Mouse (Mus musculus): ENCODE data around the gene Slc41a1. TPM values are rescaled to one million over a fixed set of nuclear protein-coding genes. Genes with fewer than 3 reads are reported as not detected.

Slc41a1 gene
- polyA plus RNA-seq, 1 experiment from 2014 or later: 16.1 TPM

- Histone ChIP-seq H3K27me3 (replicated peaks) (no peaks in the 10 kb centered on the region; the same call in 1 of the 2 replicates), H3K27ac (replicated peaks) (no peak overlapping the region), H3K9me3 (replicated peaks) (no peaks in the 10 kb centered on the region), H3K9ac (replicated peaks) (no peak overlapping the region), H3K4me3 (replicated peaks) (no peak overlapping the region), H3K36me3 (no peaks in the 10 kb centered on the region), H3K4me1 (peaks cover 10% of the 10 kb centered on the region), H3K4me2 (no peak overlapping the region)
- 72% methylated on average over 5 of the region's 5 CpGs for WGBS
- ATAC-seq (ENCODE audit: low FRiP score): no peak
Observed at GRCm38 (mm10) chr1:131865596-131865995, 38.3 kb downstream of the Slc41a1 start.

- no peak overlapping the region for H3K4me3 ChIP-seq (replicated peaks)
- ATAC-seq (ENCODE audit: low FRiP score): peak; percentile 29; the same call in 1 of the 2 replicates
- WGBS: 84% methylated on average over 6 of the region's 6 CpGs
- H3K4me2 ChIP-seq: peak overlapping the region; percentile 85
- H3K27me3 ChIP-seq (replicated peaks): no peaks in the 10 kb centered on the region; the same call in 1 of the 2 replicates
- no peaks in the 10 kb centered on the region for H3K36me3 ChIP-seq
- peaks cover 10% of the 10 kb centered on the region for H3K4me1 ChIP-seq
- H3K9ac ChIP-seq (replicated peaks): no peak overlapping the region
- no peak overlapping the region for H3K27ac ChIP-seq (replicated peaks)
- no peaks in the 10 kb centered on the region for H3K9me3 ChIP-seq (replicated peaks)
Observed at GRCm38 (mm10) chr1:131866304-131866999, 39.2 kb downstream of the Slc41a1 start.

- H3K27me3 ChIP-seq (replicated peaks): no peaks in the 10 kb centered on the region; the same call in 1 of the 2 replicates
- H3K9me3 ChIP-seq (replicated peaks): no peaks in the 10 kb centered on the region
- H3K9ac ChIP-seq (replicated peaks): peak within 1 kb of the TSS; percentile 36
- H3K36me3 ChIP-seq: no peaks in the 10 kb centered on the region
- peak within 1 kb of the TSS; percentile 85 for H3K4me2 ChIP-seq
- peak within 1 kb of the TSS; percentile 58 for H3K4me3 ChIP-seq (replicated peaks)
- peaks cover 10% of the 10 kb centered on the region for H3K4me1 ChIP-seq
- ATAC-seq (ENCODE audit: low FRiP score): peak; percentile 96
- no peak within 1 kb of the TSS for H3K27ac ChIP-seq (replicated peaks)
- WGBS: 1% methylated on average over 46 of the region's 46 CpGs
Observed at GRCm38 (mm10) chr1:131867093-131867945, 40.0 kb downstream of the Slc41a1 start, which contains the start of gene Rab29. Rab29 (plus strand) TSS chr1:131867224.

GRCm38 (mm10) chr1:131867946-131868290 is 40.6 kb downstream of the Slc41a1 start:
- Histone ChIP-seq H3K36me3 (no peaks in the 10 kb centered on the region), H3K9ac (replicated peaks) (peak overlapping the region; percentile 36), H3K4me2 (peak overlapping the region; percentile 85), H3K4me3 (replicated peaks) (peak overlapping the region; percentile 58), H3K27ac (replicated peaks) (no peak overlapping the region), H3K4me1 (peaks cover 10% of the 10 kb centered on the region), H3K9me3 (replicated peaks) (no peaks in the 10 kb centered on the region), H3K27me3 (replicated peaks) (no peaks in the 10 kb centered on the region; the same call in 1 of the 2 replicates)
- 31% methylated on average over 10 of the region's 10 CpGs for WGBS
- ATAC-seq (ENCODE audit: low FRiP score): no peak

GRCm38 (mm10) chr1:131869561-131869960 is 42.3 kb downstream of the Slc41a1 start:
- H3K4me1 ChIP-seq: peaks cover 10% of the 10 kb centered on the region
- no peak for ATAC-seq (ENCODE audit: low FRiP score)
- WGBS: 87% methylated on average over 2 of the region's 2 CpGs

GRCm38 (mm10) chr1:131872856-131873255 is 45.6 kb downstream of the Slc41a1 start:
- Histone ChIP-seq H3K27me3 (replicated peaks) (no peaks in the 10 kb centered on the region), H3K4me2 (no peak overlapping the region), H3K36me3 (no peaks in the 10 kb centered on the region), H3K4me1 (peaks cover 3% of the 10 kb centered on the region), H3K9me3 (replicated peaks) (no peaks in the 10 kb centered on the region), H3K4me3 (replicated peaks) (no peak overlapping the region), H3K27ac (replicated peaks) (no peak overlapping the region), H3K9ac (replicated peaks) (no peak overlapping the region)
- ATAC-seq (ENCODE audit: low FRiP score): no peak
- WGBS: 77% methylated on average over 1 of the region's 1 CpGs

More at GRCm38 (mm10) chr1:131869561-131869960, 42.3 kb downstream of the Slc41a1 start:
- H3K27me3 ChIP-seq (replicated peaks): no peaks in the 10 kb centered on the region
- no peaks in the 10 kb centered on the region for H3K9me3 ChIP-seq (replicated peaks)
- no peak overlapping the region for H3K9ac ChIP-seq (replicated peaks)
- no peak overlapping the region for H3K4me2 ChIP-seq
- H3K36me3 ChIP-seq: no peaks in the 10 kb centered on the region
- no peak overlapping the region for H3K27ac ChIP-seq (replicated peaks)
- H3K4me3 ChIP-seq (replicated peaks): no peak overlapping the region

GRCm38 (mm10) chr1:131879816-131880215 is 52.5 kb downstream of the Slc41a1 start:
- 74% methylated on average over 2 of the region's 2 CpGs for WGBS
- H3K27me3 ChIP-seq (replicated peaks): no peaks in the 10 kb centered on the region
- no peak overlapping the region for H3K4me3 ChIP-seq (replicated peaks)
- no peaks in the 10 kb centered on the region for H3K36me3 ChIP-seq
- no peak overlapping the region for H3K4me2 ChIP-seq
- ATAC-seq (ENCODE audit: low FRiP score): no peak
- no peaks in the 10 kb centered on the region for H3K4me1 ChIP-seq
- no peaks in the 10 kb centered on the region for H3K9me3 ChIP-seq (replicated peaks)
- no peak overlapping the region for H3K9ac ChIP-seq (replicated peaks)
- H3K27ac ChIP-seq (replicated peaks): no peak overlapping the region

- no peak for ATAC-seq (ENCODE audit: low FRiP score)
- Histone ChIP-seq H3K4me3 (replicated peaks) (no peak overlapping the region), H3K27me3 (replicated peaks) (no peaks in the 10 kb centered on the region), H3K9me3 (replicated peaks) (no peaks in the 10 kb centered on the region), H3K27ac (replicated peaks) (no peak overlapping the region), H3K9ac (replicated peaks) (no peak overlapping the region), H3K36me3 (no peaks in the 10 kb centered on the region), H3K4me2 (no peak overlapping the region), H3K4me1 (no peaks in the 10 kb centered on the region)
- 71% methylated on average over 2 of the region's 2 CpGs for WGBS
Observed at GRCm38 (mm10) chr1:131882787-131883186, 55.5 kb downstream of the Slc41a1 start.

- no peaks in the 10 kb centered on the region for H3K4me1 ChIP-seq
- WGBS: 80% methylated on average over 2 of the region's 2 CpGs
- no peak overlapping the region for H3K4me3 ChIP-seq (replicated peaks)
- H3K27me3 ChIP-seq (replicated peaks): no peaks in the 10 kb centered on the region
- H3K4me2 ChIP-seq: no peak overlapping the region
- H3K9me3 ChIP-seq (replicated peaks): no peaks in the 10 kb centered on the region
- H3K36me3 ChIP-seq: no peaks in the 10 kb centered on the region
- H3K9ac ChIP-seq (replicated peaks): no peak overlapping the region
- no peak for ATAC-seq (ENCODE audit: low FRiP score)
- no peak overlapping the region for H3K27ac ChIP-seq (replicated peaks)
Observed at GRCm38 (mm10) chr1:131886173-131886572, 58.9 kb downstream of the Slc41a1 start.

- WGBS: 81% methylated on average over 3 of the region's 3 CpGs
- ATAC-seq (ENCODE audit: low FRiP score): no peak
Observed at GRCm38 (mm10) chr1:131886641-131887040, 59.3 kb downstream of the Slc41a1 start.

GRCm38 (mm10) chr1:131890043-131890658 is 62.9 kb downstream of the Slc41a1 start:
- Histone ChIP-seq H3K36me3 (no peaks in the 10 kb centered on the region), H3K27ac (replicated peaks) (no peak overlapping the region), H3K27me3 (replicated peaks) (no peaks in the 10 kb centered on the region), H3K4me2 (no peak overlapping the region), H3K9me3 (replicated peaks) (no peaks in the 10 kb centered on the region), H3K9ac (replicated peaks) (no peak overlapping the region), H3K4me3 (replicated peaks) (no peak overlapping the region), H3K4me1 (no peaks in the 10 kb centered on the region)
- 57% methylated on average over 6 of the region's 6 CpGs for WGBS
- no peak for ATAC-seq (ENCODE audit: low FRiP score)

More at GRCm38 (mm10) chr1:131886641-131887040, 59.3 kb downstream of the Slc41a1 start:
- Histone ChIP-seq H3K4me3 (replicated peaks) (no peak overlapping the region), H3K36me3 (no peaks in the 10 kb centered on the region), H3K27ac (replicated peaks) (no peak overlapping the region), H3K27me3 (replicated peaks) (no peaks in the 10 kb centered on the region), H3K9me3 (replicated peaks) (no peaks in the 10 kb centered on the region), H3K9ac (replicated peaks) (no peak overlapping the region), H3K4me2 (no peak overlapping the region), H3K4me1 (no peaks in the 10 kb centered on the region)

Measured in neural tube, embryonic 15.5 days (tissue).